Mouse (Mus musculus): ENCODE results near the gene Hrh1. TPM values are rescaled to one million over a fixed set of nuclear protein-coding genes. Genes with fewer than 3 reads are reported as not detected.

The Hrh1 gene
- polyA plus RNA-seq, 1 experiment: 2.3 TPM

DNA sequence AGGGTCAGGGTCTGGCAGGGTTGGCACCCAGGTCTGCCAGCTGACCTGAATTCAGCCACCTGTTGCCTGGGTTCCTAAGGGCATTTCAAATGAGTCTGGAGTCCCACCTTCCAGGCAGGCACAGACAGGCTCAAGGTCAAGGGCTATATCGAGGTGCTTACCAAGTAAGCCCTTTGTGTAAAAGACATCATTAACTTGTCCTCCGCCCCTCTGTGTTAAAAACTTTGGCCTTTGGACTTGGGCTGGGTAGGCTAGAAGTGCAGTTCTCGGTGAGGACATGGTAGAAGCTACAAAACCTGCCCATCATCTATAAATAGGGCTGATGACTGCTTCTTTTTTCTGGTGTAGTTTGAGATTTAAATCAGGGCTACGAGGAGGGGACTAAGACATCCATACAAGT is 1.1 kb upstream of the Hrh1 start:
- Histone ChIP-seq H3K27ac (ENCODE audit: insufficient read depth, low read depth, low read length) (peak overlapping the region; percentile 59), H3K4me1 (ENCODE audit: control insufficient read depth, insufficient read depth, insufficient read length, low read length) (peaks cover 19% of the 10 kb centered on the region), H3K4me3 (ENCODE audit: low read depth, low read length) (peak overlapping the region; percentile 81), H3K27me3 (ENCODE audit: control insufficient read depth, insufficient read depth, low read length) (no peaks in the 10 kb centered on the region), H3K36me3 (ENCODE audit: control insufficient read depth, insufficient read depth, low read length) (no peaks in the 10 kb centered on the region)
- WGBS: 28% methylated on average over 4 of the region's 4 CpGs
- TF ChIP-seq POLR2A (IDR thresholded peaks at IDR 0.05; ENCODE audit: low read depth, low read length) (no peak), CTCF (IDR thresholded peaks at IDR 0.05; ENCODE audit: extremely low read depth, insufficient read length, insufficient replicate concordance, low read depth, low read length) (no peak)

DNA sequence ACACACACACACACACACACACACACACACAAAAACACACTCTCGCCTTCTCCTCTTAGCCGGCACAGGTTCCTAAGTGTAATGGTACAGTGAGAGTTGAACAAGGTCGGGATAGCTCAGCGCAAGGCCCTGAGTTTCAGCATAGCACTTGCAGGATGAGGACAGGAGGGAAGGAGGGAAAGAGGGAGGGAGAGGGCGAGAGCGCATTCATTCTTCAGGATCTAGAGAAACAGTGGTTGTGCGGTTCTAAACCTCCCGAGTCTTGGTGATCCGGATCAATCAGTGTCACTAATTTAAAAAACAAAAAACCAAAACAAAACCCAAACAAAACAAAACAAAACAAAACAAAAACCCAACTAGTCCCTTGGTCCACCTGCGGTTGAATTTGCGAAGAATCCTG is 456 bp upstream of the Hrh1 start:
- no peak for TF ChIP-seq CTCF (IDR thresholded peaks at IDR 0.05; ENCODE audit: extremely low read depth, insufficient read length, insufficient replicate concordance, low read depth, low read length)
- no peak for TF ChIP-seq POLR2A (IDR thresholded peaks at IDR 0.05; ENCODE audit: low read depth, low read length)
- Histone ChIP-seq H3K4me3 (ENCODE audit: low read depth, low read length) (peak overlapping the region; percentile 81), H3K4me1 (ENCODE audit: control insufficient read depth, insufficient read depth, insufficient read length, low read length) (peaks cover 19% of the 10 kb centered on the region), H3K27ac (ENCODE audit: insufficient read depth, low read depth, low read length) (peak overlapping the region; percentile 57), H3K27me3 (ENCODE audit: control insufficient read depth, insufficient read depth, low read length) (no peaks in the 10 kb centered on the region), H3K36me3 (ENCODE audit: control insufficient read depth, insufficient read depth, low read length) (no peaks in the 10 kb centered on the region)
- 11% methylated on average over 11 of the region's 11 CpGs for WGBS

DNA sequence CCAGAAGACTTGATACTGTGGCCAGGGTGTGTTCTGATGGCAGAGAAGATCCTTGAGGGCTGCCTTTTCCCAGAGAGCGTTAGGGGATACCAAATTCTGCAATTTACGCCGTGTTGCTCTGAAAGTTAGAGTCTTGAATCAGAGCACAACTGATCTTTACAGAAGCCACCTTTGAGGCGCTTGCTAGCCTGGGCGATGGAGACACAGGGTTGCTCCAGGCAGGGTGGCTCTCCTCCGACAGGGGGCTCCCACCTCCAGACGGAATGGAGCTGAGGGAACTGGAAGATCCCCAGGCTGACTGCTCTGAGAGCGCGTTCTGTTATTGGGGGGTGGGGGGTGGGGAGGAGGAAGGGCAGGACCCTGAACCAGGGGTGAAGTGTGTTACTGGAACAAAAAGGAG is 890 bp downstream of the Hrh1 start:
- Histone ChIP-seq H3K4me3 (ENCODE audit: low read depth, low read length) (peak overlapping the region; percentile 81), H3K36me3 (ENCODE audit: control insufficient read depth, insufficient read depth, low read length) (no peaks in the 10 kb centered on the region), H3K27ac (ENCODE audit: insufficient read depth, low read depth, low read length) (no peak overlapping the region), H3K4me1 (ENCODE audit: control insufficient read depth, insufficient read depth, insufficient read length, low read length) (peaks cover 20% of the 10 kb centered on the region), H3K27me3 (ENCODE audit: control insufficient read depth, insufficient read depth, low read length) (no peaks in the 10 kb centered on the region)
- peak; percentile 20; the same call in 1 of the 2 replicates for TF ChIP-seq CTCF (IDR thresholded peaks at IDR 0.05; ENCODE audit: extremely low read depth, insufficient read length, insufficient replicate concordance, low read depth, low read length)
- no peak for TF ChIP-seq POLR2A (IDR thresholded peaks at IDR 0.05; ENCODE audit: low read depth, low read length)
- WGBS: 7% methylated on average over 9 of the region's 9 CpGs

DNA sequence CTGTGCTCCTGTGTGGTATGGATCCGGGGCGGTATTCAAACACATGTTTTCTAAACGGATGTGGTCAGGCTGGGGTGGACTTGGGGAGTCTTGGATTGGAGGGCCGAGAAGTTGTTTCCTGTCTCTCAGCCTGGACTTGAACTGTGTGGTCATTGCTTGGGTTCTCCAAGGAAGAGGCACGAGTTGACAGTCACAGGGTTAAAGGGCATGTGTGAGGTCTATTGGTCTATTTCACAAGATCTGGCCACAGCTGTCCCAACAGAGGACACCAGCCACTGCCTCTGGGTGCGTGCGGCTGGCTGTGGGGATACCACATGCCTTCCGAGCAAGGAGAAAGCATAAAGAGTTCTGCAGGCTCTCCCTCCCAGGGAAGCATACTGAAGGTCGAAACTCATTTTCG is 2.7 kb downstream of the Hrh1 start:
- TF ChIP-seq CTCF (IDR thresholded peaks at IDR 0.05; ENCODE audit: extremely low read depth, insufficient read length, insufficient replicate concordance, low read depth, low read length) (no peak), POLR2A (IDR thresholded peaks at IDR 0.05; ENCODE audit: low read depth, low read length) (no peak)
- Histone ChIP-seq H3K4me1 (ENCODE audit: control insufficient read depth, insufficient read depth, insufficient read length, low read length) (peaks cover 18% of the 10 kb centered on the region), H3K27ac (ENCODE audit: insufficient read depth, low read depth, low read length) (no peak overlapping the region), H3K4me3 (ENCODE audit: low read depth, low read length) (no peak overlapping the region), H3K36me3 (ENCODE audit: control insufficient read depth, insufficient read depth, low read length) (no peaks in the 10 kb centered on the region), H3K27me3 (ENCODE audit: control insufficient read depth, insufficient read depth, low read length) (no peaks in the 10 kb centered on the region)
- WGBS: 72% methylated on average over 10 of the region's 10 CpGs

DNA sequence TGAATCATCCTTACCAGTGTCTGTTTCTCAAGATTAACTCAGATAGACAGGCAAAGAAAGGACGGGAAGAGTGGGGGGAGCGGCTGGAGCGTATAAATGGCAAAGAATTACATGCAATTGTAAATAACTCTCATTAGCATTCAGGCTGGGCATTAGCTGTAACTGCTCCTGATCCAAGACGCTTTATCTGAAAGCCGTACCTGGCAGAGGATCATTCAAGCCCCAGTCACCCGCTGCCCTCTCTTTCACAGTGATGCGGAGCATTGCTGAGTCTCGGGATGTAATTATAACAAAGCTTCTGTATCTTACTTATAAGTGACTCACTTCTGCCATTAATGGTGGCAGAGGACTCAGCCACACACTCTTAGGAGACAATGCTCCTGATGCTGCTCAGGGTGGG is 3.1 kb downstream of the Hrh1 start:
- H3K4me1 ChIP-seq (ENCODE audit: control insufficient read depth, insufficient read depth, insufficient read length, low read length): peaks cover 17% of the 10 kb centered on the region
- H3K27me3 ChIP-seq (ENCODE audit: control insufficient read depth, insufficient read depth, low read length): no peaks in the 10 kb centered on the region
- TF ChIP-seq CTCF (IDR thresholded peaks at IDR 0.05; ENCODE audit: extremely low read depth, insufficient read length, insufficient replicate concordance, low read depth, low read length) (no peak), POLR2A (IDR thresholded peaks at IDR 0.05; ENCODE audit: low read depth, low read length) (no peak)
- no peak overlapping the region for H3K27ac ChIP-seq (ENCODE audit: insufficient read depth, low read depth, low read length)
- H3K4me3 ChIP-seq (ENCODE audit: low read depth, low read length): no peak overlapping the region
- 79% methylated on average over 8 of the region's 8 CpGs for WGBS
- no peaks in the 10 kb centered on the region for H3K36me3 ChIP-seq (ENCODE audit: control insufficient read depth, insufficient read depth, low read length)

DNA sequence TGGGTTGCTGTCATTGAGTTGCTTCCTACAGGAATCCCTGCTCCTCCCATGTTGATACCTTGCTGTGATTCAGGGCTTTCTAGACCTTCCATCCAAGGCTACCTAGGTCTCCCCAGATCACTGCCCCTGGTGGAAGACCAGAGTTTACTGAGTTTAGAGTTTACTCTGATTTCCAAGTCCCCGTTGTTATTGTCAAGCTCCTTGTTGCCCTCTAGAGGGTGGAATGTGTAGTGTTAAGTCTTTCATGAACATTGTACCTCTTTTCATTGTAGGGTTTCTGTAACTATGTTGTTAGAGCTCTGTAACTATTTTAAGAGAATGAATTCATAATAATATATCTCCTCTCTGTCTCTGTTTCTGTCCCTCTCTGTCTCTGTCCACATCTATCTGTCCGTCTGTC is 4.4 kb downstream of the Hrh1 start:
- no peak overlapping the region for H3K27ac ChIP-seq (ENCODE audit: insufficient read depth, low read depth, low read length)
- no peaks in the 10 kb centered on the region for H3K36me3 ChIP-seq (ENCODE audit: control insufficient read depth, insufficient read depth, low read length)
- TF ChIP-seq CTCF (IDR thresholded peaks at IDR 0.05; ENCODE audit: extremely low read depth, insufficient read length, insufficient replicate concordance, low read depth, low read length): 0 out of 2 replicates have a peak, but pooled peaks have one; percentile 33
- no peak for TF ChIP-seq POLR2A (IDR thresholded peaks at IDR 0.05; ENCODE audit: low read depth, low read length)
- H3K4me1 ChIP-seq (ENCODE audit: control insufficient read depth, insufficient read depth, insufficient read length, low read length): peaks cover 10% of the 10 kb centered on the region
- 49% methylated on average over 2 of the region's 2 CpGs for WGBS
- H3K4me3 ChIP-seq (ENCODE audit: low read depth, low read length): no peak overlapping the region
- H3K27me3 ChIP-seq (ENCODE audit: control insufficient read depth, insufficient read depth, low read length): no peaks in the 10 kb centered on the region

DNA sequence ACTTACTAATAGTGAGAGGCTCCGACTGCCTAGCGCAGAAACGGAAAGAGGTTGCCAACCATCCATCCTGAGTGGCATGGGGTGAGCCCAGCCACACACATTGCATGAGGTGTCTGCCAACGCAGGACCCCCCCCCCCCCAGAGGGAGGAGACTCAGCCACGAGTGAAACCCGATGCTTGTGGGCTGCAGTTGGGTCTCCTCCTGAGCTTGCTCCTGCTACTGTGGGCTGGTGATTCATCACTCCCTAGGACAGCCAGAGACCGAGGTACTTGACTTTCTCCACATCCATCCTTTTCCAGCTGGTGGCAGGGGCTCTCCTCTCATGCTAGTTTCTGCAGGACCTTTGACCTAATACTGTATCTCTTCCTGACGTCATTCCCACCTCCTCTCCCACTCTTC is 5.9 kb downstream of the Hrh1 start:
- Histone ChIP-seq H3K36me3 (ENCODE audit: control insufficient read depth, insufficient read depth, low read length) (no peaks in the 10 kb centered on the region), H3K27ac (ENCODE audit: insufficient read depth, low read depth, low read length) (peak overlapping the region; percentile 14; the same call in 1 of the 2 replicates), H3K4me1 (ENCODE audit: control insufficient read depth, insufficient read depth, insufficient read length, low read length) (peaks cover 14% of the 10 kb centered on the region), H3K4me3 (ENCODE audit: low read depth, low read length) (no peak overlapping the region), H3K27me3 (ENCODE audit: control insufficient read depth, insufficient read depth, low read length) (no peaks in the 10 kb centered on the region)
- WGBS: 32% methylated on average over 8 of the region's 8 CpGs
- TF ChIP-seq CTCF (IDR thresholded peaks at IDR 0.05; ENCODE audit: extremely low read depth, insufficient read length, insufficient replicate concordance, low read depth, low read length): no peak

DNA sequence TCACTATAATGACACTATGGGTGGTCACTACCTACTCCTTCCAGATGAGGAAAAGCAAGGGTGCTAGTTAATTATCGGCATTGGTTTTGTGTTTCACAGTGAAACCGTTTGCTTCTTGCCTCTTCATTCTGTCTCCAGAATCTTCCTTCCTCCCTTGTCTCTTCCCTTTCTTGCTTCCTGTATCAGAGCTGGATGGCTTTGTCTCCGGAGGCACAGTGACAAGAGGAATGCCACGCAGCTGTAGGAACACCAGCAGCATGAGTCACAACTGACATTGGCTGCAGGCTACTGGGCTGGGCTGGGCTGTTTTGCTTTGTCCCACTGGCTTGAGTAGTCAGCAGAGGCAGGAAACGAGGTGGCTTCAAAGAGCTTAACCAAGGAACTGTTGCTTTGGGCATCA is 6.4 kb downstream of the Hrh1 start:
- Histone ChIP-seq H3K27ac (ENCODE audit: insufficient read depth, low read depth, low read length) (peak overlapping the region; percentile 14; the same call in 1 of the 2 replicates), H3K27me3 (ENCODE audit: control insufficient read depth, insufficient read depth, low read length) (no peaks in the 10 kb centered on the region), H3K36me3 (ENCODE audit: control insufficient read depth, insufficient read depth, low read length) (no peaks in the 10 kb centered on the region), H3K4me1 (ENCODE audit: control insufficient read depth, insufficient read depth, insufficient read length, low read length) (peaks cover 16% of the 10 kb centered on the region), H3K4me3 (ENCODE audit: low read depth, low read length) (no peak overlapping the region)
- WGBS: 17% methylated on average over 5 of the region's 5 CpGs
- TF ChIP-seq CTCF (IDR thresholded peaks at IDR 0.05; ENCODE audit: extremely low read depth, insufficient read length, insufficient replicate concordance, low read depth, low read length) (no peak), POLR2A (IDR thresholded peaks at IDR 0.05; ENCODE audit: low read depth, low read length) (no peak)
